Mouse (Mus musculus) lung, postnatal 36 days (tissue): Measurements from ENCODE around the gene H2-DMb1.
"Not testable (repeated sequence)": the region's sequence is repeated elsewhere in the genome, so short reads cannot be mapped to it uniquely, and the experiment has no call there.

Source experiments
- DNase-seq: peaks from one replicate; pipeline ENCODE4 v3.0.0; 2022; ENCODE audit warnings: mixed read lengths

Gene H2-DMb1

GRCm38 (mm10) chr17:34123111-34123510 lies 29.8 kb upstream of the H2-DMb1 start:
- DNase-seq, result no peak

DNA sequence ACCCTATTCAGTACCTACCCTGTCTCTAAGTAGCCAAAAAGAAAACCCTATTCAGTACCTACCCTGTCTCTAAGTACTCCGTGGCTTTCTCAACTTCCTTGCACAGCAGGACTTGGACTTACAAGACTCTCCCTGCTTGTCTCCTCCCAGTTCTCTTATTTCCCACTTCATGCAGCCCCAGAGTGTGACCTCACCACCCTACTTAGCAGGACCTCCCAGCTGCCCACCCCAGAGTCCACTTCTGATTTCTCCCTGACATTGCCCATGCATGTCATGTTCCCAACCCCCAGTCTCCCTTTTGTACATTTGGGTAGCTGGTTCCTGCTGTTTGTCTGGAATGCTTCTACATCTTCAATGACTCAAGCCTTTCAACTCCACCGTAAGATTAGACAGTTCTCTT lies 29.4 kb upstream of the H2-DMb1 start:
- DNase-seq, result peak; percentile 63

DNA sequence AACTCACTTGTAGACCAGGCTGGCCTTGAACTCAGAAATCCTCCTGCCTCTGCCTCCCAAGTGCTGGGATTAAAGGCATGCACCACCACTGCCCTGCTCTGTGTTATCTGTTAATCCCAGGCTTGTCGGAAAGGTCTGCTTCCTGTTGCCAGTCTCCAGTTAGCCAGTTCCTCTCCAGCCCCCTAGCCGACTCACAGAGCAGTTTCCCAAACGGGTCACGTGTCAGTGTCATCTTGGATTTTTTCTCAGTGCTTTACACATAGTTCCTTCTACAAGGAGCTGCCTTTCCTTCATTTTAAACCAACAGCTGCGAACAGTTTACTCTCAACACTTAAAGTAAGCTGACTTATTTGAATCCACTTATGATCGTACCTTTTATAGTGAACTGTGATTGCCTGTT lies 28.2 kb upstream of the H2-DMb1 start:
- DNase-seq, result peak; percentile 64

DNA sequence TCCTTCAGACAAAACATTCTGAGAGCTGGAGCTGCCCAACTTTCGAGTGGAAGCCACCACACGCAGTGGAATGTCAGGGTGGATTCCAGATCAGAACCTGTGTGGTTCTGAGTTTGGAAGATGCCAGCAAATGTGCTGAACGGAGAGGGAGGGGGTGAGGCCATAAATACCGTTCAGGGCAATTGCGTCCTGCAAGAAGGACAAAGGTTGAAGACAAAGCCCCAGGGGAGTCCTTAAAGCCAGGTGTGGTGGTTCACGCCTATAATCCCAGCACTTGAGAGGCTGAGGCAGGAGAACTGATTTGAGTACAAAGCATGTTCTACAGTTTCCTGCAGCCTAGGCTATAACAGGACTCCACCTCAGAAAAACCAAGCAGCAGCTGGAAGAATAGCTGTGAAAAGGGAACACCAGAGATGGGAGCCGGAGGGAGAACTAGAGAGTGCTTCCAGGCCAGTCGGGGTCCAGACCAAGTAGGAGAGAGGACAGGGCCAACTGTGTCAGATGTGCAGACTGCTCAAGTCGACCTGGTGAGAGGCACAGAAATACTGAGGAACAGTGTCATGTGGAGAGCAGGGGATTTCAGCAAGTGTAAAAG lies 25.9 kb upstream of the H2-DMb1 start:
- DNase-seq, result no peak

- peak; percentile 82 for DNase-seq
These were observed 25.4 kb upstream of the H2-DMb1 start for GRCm38 (mm10) chr17:34127475-34127874.

- no peak for DNase-seq
These were observed 24.5 kb upstream of the H2-DMb1 start for GRCm38 (mm10) chr17:34128264-34128937.

GRCm38 (mm10) chr17:34128944-34129791 lies 23.7 kb upstream of the H2-DMb1 start:
- no peak for DNase-seq

- no peak for DNase-seq
These were observed 22.6 kb upstream of the H2-DMb1 start for GRCm38 (mm10) chr17:34130073-34130947.

DNA sequence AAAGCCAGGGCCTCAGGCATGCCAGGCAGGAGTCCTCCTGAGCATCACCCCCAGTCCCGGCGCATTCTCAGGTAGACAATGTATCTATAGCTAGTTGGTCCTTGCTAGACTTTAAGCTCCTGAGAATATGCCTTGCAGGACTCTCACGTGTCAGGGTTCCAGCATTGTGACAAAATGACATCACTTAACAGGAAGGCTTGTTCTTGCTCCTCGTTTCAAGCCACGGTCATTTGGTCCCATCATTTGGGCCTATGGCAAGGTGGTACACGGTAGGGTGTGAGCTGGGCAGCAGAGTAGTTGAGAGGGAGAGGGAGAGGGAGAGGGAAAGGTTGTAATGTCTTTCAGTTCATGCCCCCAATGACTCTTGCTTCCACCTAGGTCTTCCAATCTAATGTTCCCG lies 21.0 kb upstream of the H2-DMb1 start:
- no peak for DNase-seq

DNA sequence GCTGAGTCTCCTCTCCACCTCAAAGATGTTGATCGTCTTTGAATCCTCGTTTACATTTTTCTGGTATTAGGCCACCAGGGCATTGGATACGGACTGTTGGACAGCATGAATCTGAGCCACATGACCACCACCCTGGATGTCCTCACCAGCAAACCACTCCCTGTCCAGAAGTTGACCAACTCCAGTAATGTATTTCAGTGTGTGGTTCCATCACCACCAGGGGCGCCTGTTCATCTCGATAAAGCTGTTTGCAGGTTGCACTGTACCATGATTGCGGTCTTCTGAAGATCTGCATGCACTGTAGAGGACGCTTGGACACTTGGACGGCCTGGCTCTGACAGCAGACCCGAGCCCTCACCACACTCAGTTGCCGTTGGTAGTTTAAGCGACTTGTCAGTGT lies 19.6 kb upstream of the H2-DMb1 start:
- peak; percentile 47 for DNase-seq

GRCm38 (mm10) chr17:34134451-34134850 lies 18.4 kb upstream of the H2-DMb1 start:
- DNase-seq, result no peak

DNA sequence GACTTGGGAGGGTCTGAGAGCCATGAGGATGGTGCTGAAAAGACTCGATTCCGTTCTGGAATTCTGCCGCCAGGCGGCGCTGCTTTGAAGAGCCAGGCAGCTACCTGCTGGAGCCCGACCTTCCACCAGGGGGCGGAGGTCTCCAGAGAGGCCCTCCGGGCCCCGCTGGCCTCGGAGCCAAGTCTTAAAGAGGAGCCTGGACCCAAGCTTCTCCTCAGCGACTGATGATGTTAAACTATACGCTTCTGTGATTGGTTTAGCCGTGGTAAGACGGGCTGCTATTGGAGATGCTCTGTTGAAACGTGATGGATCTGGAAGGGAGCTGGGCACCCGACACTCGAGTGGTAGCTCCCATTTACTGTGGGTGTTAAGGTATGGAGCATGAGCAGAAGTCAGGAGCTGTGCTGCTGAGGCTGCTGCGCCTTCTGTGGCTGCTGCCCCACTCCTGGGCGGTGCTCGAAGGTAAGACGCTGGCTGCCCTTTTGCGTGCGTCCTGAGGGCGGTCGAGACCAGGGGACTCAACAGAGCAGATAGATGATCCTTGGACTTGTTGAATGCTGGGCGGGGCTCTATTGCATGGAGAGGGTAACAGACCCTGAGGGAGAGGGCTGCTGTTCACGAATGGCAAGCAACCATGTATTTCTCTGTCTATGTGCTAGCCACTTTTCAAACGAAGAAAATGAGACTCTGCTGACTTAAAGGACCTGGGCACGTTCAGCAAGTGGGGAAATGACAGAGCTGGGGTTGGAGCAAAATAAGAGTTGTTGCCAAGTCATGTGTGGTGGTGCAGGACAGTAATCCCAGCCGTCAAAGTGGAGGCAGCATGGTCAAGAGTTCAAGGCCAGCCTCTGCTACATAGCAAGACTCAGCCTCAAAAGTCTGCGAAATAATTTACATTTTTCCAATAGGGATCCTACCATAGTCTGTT lies 17.3 kb upstream of the H2-DMb1 start:
- DNase-seq, result peak; percentile 99

DNA sequence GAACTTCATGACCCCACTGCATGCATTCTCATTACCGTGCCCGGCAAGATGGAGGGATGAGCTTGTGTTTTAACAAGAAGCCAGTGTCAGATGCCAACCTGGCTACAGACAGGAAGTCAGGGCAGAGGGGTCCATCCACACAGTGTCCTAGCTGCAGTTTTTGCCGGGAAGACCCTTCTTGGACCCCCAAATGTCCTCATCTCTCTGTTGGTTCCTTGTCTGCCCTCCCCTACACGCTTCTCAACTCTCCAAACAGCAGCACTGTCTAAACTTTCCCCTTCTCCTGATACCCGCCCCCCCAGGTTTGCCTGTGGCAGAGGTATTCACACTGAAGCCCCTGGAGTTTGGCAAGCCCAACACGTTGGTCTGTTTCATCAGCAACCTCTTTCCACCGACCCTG lies 15.3 kb upstream of the H2-DMb1 start:
- no peak for DNase-seq

- DNase-seq, result no peak
These were observed 14.2 kb upstream of the H2-DMb1 start for GRCm38 (mm10) chr17:34138655-34139054.

GRCm38 (mm10) chr17:34139416-34139815 lies 13.5 kb upstream of the H2-DMb1 start:
- DNase-seq, result peak; percentile 77

- DNase-seq, result no peak
These were observed 12.6 kb upstream of the H2-DMb1 start for GRCm38 (mm10) chr17:34140240-34140639.

DNA sequence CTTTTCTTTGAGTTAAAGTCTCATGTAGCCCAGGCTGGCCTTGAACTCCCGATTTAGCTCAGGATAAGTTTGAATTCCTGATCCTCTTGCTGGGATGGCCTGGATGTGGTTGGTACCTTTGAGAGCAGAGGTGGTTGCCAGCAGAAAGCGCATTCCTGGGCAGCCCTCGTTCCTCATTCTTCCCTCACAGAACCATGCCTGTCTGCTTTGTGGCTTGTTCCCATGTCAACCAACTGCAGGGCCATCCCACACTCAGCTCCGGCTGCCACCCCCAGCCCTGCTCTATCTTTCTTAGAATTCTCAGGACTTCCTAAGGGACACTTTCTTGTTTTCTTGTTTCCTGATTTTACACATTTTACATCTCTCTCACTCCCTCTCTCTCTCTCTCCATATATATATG lies 11.4 kb upstream of the H2-DMb1 start:
- DNase-seq, result peak; percentile 35

GRCm38 (mm10) chr17:34142456-34143010 lies 10.3 kb upstream of the H2-DMb1 start:
- DNase-seq, result peak; percentile 48

DNA sequence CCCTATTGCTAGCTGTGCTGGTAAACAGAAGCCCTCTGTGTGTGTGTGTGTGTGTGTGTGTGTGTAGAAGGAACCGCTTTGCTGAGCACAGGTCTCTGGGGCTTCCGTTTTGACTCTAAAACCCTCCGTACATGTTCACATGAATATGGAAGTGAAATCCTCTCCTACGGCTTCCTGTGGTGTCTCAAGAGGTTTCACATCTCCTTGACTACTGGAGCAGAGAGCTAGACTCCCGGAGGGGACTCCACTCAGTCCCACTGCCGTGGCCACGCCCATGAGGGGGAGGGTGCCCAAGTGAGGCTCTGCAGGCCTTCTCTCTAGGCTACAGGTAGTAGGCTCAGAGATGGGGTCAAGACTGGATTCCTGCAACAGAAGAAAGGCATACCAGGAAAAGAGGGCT lies 9.8 kb upstream of the H2-DMb1 start, which contains the start of gene H2-DMb2:
Gene H2-DMb2, plus strand, starts transcription at position 275 of the 400 bp plus-strand sequence.
- peak; percentile 90 for DNase-seq

- DNase-seq, result no peak
These were observed 9.4 kb upstream of the H2-DMb1 start for GRCm38 (mm10) chr17:34143461-34143860.

DNA sequence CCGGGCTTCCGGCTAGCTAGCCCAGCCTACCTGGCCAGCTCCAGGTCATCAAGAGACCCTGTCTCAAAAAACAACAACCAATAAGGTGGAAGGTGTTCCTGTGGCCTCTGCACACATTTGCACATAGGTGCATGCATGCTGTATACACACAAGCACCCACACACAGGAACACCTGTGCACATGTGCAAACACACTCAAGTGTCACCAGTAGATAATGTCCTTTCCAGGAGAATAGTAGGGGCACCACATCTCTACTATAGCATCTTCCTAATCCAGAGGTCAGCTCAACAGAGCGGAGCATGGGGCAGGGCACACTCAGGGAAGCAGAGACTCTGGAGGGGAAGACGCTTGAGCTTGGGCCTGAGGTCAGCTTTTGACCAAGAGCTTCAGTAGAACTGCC lies 8.7 kb upstream of the H2-DMb1 start:
- DNase-seq, result not testable (repeated sequence)
